Mouse (Mus musculus) kidney, embryonic 14.5 days (tissue): ENCODE results near the gene Lman2. TPM values are rescaled to one million over a fixed set of nuclear protein-coding genes. Genes with fewer than 3 reads are reported as not detected.

Experiments
- polyA plus RNA-seq: library from polyadenylated mRNA; unstranded; fragments of >200 nt; fragmentation: Nextera tagmentation; extraction: Ambion mirVana; gene quantifications from 2 replicates; pipeline ENCODE4 v1.2.1, GENCODE M21; 2014

Gene Lman2
- polyA plus RNA-seq, 1 experiment from 2014 or later = 108 TPM

Other genes with a start within 250 kb of the Lman2 start
- gene Gm17617, start 229.2 kb downstream of the Lman2 start, polyA plus RNA-seq = not detected in 2 replicates
- gene Fgfr4, start 210.1 kb downstream of the Lman2 start, polyA plus RNA-seq = 9.9 and 14.9 TPM in 2 replicates
- gene Nsd1, start 153.0 kb downstream of the Lman2 start, polyA plus RNA-seq = 71.2 and 93.6 TPM in 2 replicates
- gene Prelid1, start 42.3 kb downstream of the Lman2 start, polyA plus RNA-seq = 482 and 508 TPM in 2 replicates
- gene Rab24, start 40.8 kb downstream of the Lman2 start, polyA plus RNA-seq = 80.1 and 92.5 TPM in 2 replicates
- gene Mxd3, start 33.0 kb downstream of the Lman2 start, polyA plus RNA-seq = 25.7 and 31.2 TPM in 2 replicates
- 0.86 and 0.92 TPM in 2 replicates for gene Rgs14, start 6.9 kb upstream of the Lman2 start, polyA plus RNA-seq
- 15.5 and 39.4 TPM in 2 replicates for gene Slc34a1, start 35.4 kb upstream of the Lman2 start, polyA plus RNA-seq
- gene Pfn3, start 52.4 kb upstream of the Lman2 start, polyA plus RNA-seq = not detected in 2 replicates
- not detected in 2 replicates for gene F12, start 64.0 kb upstream of the Lman2 start, polyA plus RNA-seq
- gene Grk6, start 82.3 kb upstream of the Lman2 start, polyA plus RNA-seq = 38.9 and 59.3 TPM in 2 replicates
- gene Prr7, start 101.5 kb upstream of the Lman2 start, polyA plus RNA-seq = 0.77 and 3.4 TPM in 2 replicates
- 118 and 164 TPM in 2 replicates for gene Dbn1, start 125.3 kb upstream of the Lman2 start, polyA plus RNA-seq
- 136 and 141 TPM in 2 replicates for gene Pdlim7, start 150.9 kb upstream of the Lman2 start, polyA plus RNA-seq
- 1.9 and 2.2 TPM in 2 replicates for gene Dok3, start 166.5 kb upstream of the Lman2 start, polyA plus RNA-seq
- gene Ddx41, start 173.9 kb upstream of the Lman2 start, polyA plus RNA-seq = 94.1 and 94.7 TPM in 2 replicates
- 36.7 and 39.3 TPM in 2 replicates for gene Fam193b, start 208.3 kb upstream of the Lman2 start, polyA plus RNA-seq
- 73.5 and 232 TPM in 2 replicates for gene Tmed9, start 210.9 kb upstream of the Lman2 start, polyA plus RNA-seq
- 13.5 and 18.2 TPM in 2 replicates for gene B4galt7, start 237.1 kb upstream of the Lman2 start, polyA plus RNA-seq